Mouse (Mus musculus) heart, adult 8-10 months (tissue): ENCODE measurements around the gene 6430571L13Rik. TPM values are rescaled to one million over a fixed set of nuclear protein-coding genes. Genes with fewer than 3 reads are reported as not detected.

ENCODE experiments used
- DNase-seq: peaks from one replicate; pipeline ENCODE4 v3.0.0; 2022; ENCODE audit warnings: low spot score
- total RNA-seq, 4 experiments: library from RNA; stranded (reverse); gene quantifications; 2 replicates each; pipeline ENCODE4 v1.2.4; 2022

Gene 6430571L13Rik
- total RNA-seq: 10 to 100 TPM in 1 of 4 experiments, 1 to 10 TPM in 3; 5.6 to 10.3 (median 6.4) TPM

- DNase-seq: peak; percentile 95
These were observed at the start of gene 6430571L13Rik for GRCm38 (mm10) chr9:107340267-107340859. 6430571L13Rik (plus strand) TSS chr9:107340602.

GRCm38 (mm10) chr9:107290897-107291296 lies 49.5 kb upstream of the 6430571L13Rik start:
- peak; percentile 86 for DNase-seq

GRCm38 (mm10) chr9:107294249-107294648 lies 46.2 kb upstream of the 6430571L13Rik start:
- DNase-seq: peak; percentile 82

GRCm38 (mm10) chr9:107295616-107296015 lies 44.8 kb upstream of the 6430571L13Rik start:
- DNase-seq: no peak

- DNase-seq: no peak
These were observed 44.6 kb upstream of the 6430571L13Rik start, which contains the start of gene Cish for GRCm38 (mm10) chr9:107296016-107296040. Cish (plus strand) TSS chr9:107296026.

GRCm38 (mm10) chr9:107296041-107296440 lies 44.4 kb upstream of the 6430571L13Rik start:
- DNase-seq: no peak

- DNase-seq: peak; percentile 99
These were observed 43.9 kb upstream of the 6430571L13Rik start for GRCm38 (mm10) chr9:107296501-107296965.

GRCm38 (mm10) chr9:107297059-107297458 lies 43.3 kb upstream of the 6430571L13Rik start:
- DNase-seq: no peak

- DNase-seq: no peak
These were observed 42.7 kb upstream of the 6430571L13Rik start for GRCm38 (mm10) chr9:107297658-107298057.

- DNase-seq: no peak
These were observed 42.2 kb upstream of the 6430571L13Rik start for GRCm38 (mm10) chr9:107298059-107298780.

GRCm38 (mm10) chr9:107298876-107299275 lies 41.5 kb upstream of the 6430571L13Rik start:
- DNase-seq: no peak

- DNase-seq: no peak
These were observed 40.6 kb upstream of the 6430571L13Rik start for GRCm38 (mm10) chr9:107299783-107300182.

- DNase-seq: no peak
These were observed 40.0 kb upstream of the 6430571L13Rik start for GRCm38 (mm10) chr9:107300224-107300973.

- no peak for DNase-seq
These were observed 38.7 kb upstream of the 6430571L13Rik start for GRCm38 (mm10) chr9:107301554-107302331.

GRCm38 (mm10) chr9:107302592-107302991 lies 37.8 kb upstream of the 6430571L13Rik start:
- DNase-seq: no peak

GRCm38 (mm10) chr9:107303121-107303820 lies 37.1 kb upstream of the 6430571L13Rik start:
- DNase-seq: no peak

GRCm38 (mm10) chr9:107303900-107304299 lies 36.5 kb upstream of the 6430571L13Rik start:
- DNase-seq: no peak

GRCm38 (mm10) chr9:107304383-107304782 lies 36.0 kb upstream of the 6430571L13Rik start:
- no peak for DNase-seq

GRCm38 (mm10) chr9:107305012-107305411 lies 35.4 kb upstream of the 6430571L13Rik start:
- no peak for DNase-seq

- no peak for DNase-seq
These were observed 34.5 kb upstream of the 6430571L13Rik start for GRCm38 (mm10) chr9:107305601-107306542.
